Mouse (Mus musculus) ES-E14 (cell line): Measurements from ENCODE around the gene Nt5m.

Experiments used
- HCFC1 ChIP-seq: IDR thresholded peaks from 2 replicates; pipeline ENCODE4 v1.6.1; 2012; ENCODE audit warnings: low read length, inconsistent platforms, borderline replicate concordance; ENCODE audit not compliant: insufficient read depth
- MAFK ChIP-seq: IDR thresholded peaks from 2 replicates; pipeline ENCODE4 v1.6.1; 2014; ENCODE audit warnings: mild to moderate bottlenecking, low read depth, low read length, inconsistent platforms; ENCODE audit not compliant: insufficient read depth
- ZC3H11A ChIP-seq: IDR thresholded peaks from 2 replicates; pipeline ENCODE4 v1.6.1; 2012; ENCODE audit warnings: low read depth, mild to moderate bottlenecking, inconsistent platforms, low read length, borderline replicate concordance

DNA sequence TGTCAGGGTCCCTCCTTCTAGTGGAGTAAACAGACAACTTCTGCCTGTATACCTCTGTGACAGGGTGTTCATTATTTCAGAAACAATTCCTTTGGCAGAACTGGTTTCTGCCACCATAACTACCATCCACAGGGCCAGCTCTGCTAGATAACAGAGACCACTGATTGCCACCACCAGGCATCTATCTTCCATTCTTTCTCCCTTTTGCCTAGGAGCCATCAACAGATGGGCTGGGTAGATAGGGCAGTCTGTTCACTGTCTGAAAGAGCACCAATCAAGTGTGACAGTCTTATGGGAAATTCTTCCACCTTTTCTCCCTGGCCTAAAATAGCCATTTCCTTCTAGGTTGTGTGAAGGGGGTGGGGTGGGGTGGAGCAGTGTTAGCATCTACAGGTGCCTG lies 71.3 kb downstream of the Nt5m start:
- TF ChIP-seq HCFC1: no peak
- no peak for TF ChIP-seq MAFK
- TF ChIP-seq ZC3H11A: no peak
